Mouse (Mus musculus) ES-E14 (cell line): ENCODE data around the gene Tpbgl. TPM values are rescaled to one million over a fixed set of nuclear protein-coding genes. Genes with fewer than 3 reads are reported as not detected.

Experiments
- DNase-seq: peaks from one replicate; pipeline ENCODE4 v3.0.0-alpha.2; 2013; ENCODE audit warnings: low read depth, low spot score
- H3K27ac ChIP-seq: 2 replicates; pipeline ENCODE4 v1.5.1; 2012; ENCODE audit warnings: low read depth, mild to moderate bottlenecking, low read length, moderate library complexity, mixed read lengths; ENCODE audit not compliant: poor library complexity, insufficient read depth, severe bottlenecking
- H3K36me3 ChIP-seq: 2 replicates; pipeline ENCODE4 v1.6.1; 2012; ENCODE audit warnings: mild to moderate bottlenecking, low read length, moderate library complexity, mixed read lengths; ENCODE audit not compliant: control insufficient read depth, poor library complexity, insufficient read depth, severe bottlenecking
- H3K4me1 ChIP-seq, 2 experiments: fragments of 150-350 bp in 1 of 2; sonication (generic) in 1 of 2; 2 replicates each; pipeline ENCODE4 v1.6.1; 2012; ENCODE audit warnings: low read length in 2 of 2, mild to moderate bottlenecking in 1 of 2, mixed read lengths in 1 of 2; ENCODE audit not compliant: control insufficient read depth in 2 of 2, insufficient read depth in 2 of 2, poor library complexity in 1 of 2
- H3K4me3 ChIP-seq, 2 experiments: fragments of 150-350 bp in 1 of 2; sonication (generic) in 1 of 2; 2 replicates each; pipeline ENCODE4 v1.5.1; 2012; ENCODE audit warnings: low read length in 2 of 2, low read depth in 1 of 2, mild to moderate bottlenecking in 1 of 2, mixed read lengths in 1 of 2; ENCODE audit not compliant: insufficient read depth in 1 of 2, poor library complexity in 1 of 2, severe bottlenecking in 1 of 2
- H3K9ac ChIP-seq: 2 replicates; pipeline ENCODE4 v1.6.1; 2012; ENCODE audit warnings: low read depth, mild to moderate bottlenecking, low read length, mixed read lengths; ENCODE audit not compliant: poor library complexity, insufficient read depth, severe bottlenecking
- H3K9me3 ChIP-seq: fragments of 150-350 bp; sonication (generic); 2 replicates; pipeline ENCODE4 v1.6.1; 2012; ENCODE audit warnings: low read depth, mild to moderate bottlenecking, low read length; ENCODE audit not compliant: control insufficient read depth, insufficient read depth
- CHD2 ChIP-seq: IDR thresholded peaks from 2 replicates; pipeline ENCODE4 v1.6.1; 2014; ENCODE audit warnings: mild to moderate bottlenecking, low read depth, low read length, inconsistent platforms
- HCFC1 ChIP-seq: IDR thresholded peaks from 2 replicates; pipeline ENCODE4 v1.6.1; 2012; ENCODE audit warnings: low read length, inconsistent platforms, borderline replicate concordance; ENCODE audit not compliant: insufficient read depth
- MAFK ChIP-seq: IDR thresholded peaks from 2 replicates; pipeline ENCODE4 v1.6.1; 2014; ENCODE audit warnings: mild to moderate bottlenecking, low read depth, low read length, inconsistent platforms; ENCODE audit not compliant: insufficient read depth
- ZC3H11A ChIP-seq: IDR thresholded peaks from 2 replicates; pipeline ENCODE4 v1.6.1; 2012; ENCODE audit warnings: low read depth, mild to moderate bottlenecking, inconsistent platforms, low read length, borderline replicate concordance
- ZNF384 ChIP-seq: IDR thresholded peaks from 2 replicates; pipeline ENCODE4 v1.6.1; 2012; ENCODE audit warnings: low read depth, low read length, inconsistent platforms
- in situ Hi-C, 2 experiments: fragments of 600-800 bp; cut with MboI; formaldehyde crosslinking; loops; one replicate each; pipeline ENCODE4 v1.15.1; 2025; ENCODE audit warnings: low sequenced_read_pairs in 2 of 2, inconsistent platforms in 1 of 2; ENCODE audit not compliant: unreplicated experiment in 2 of 2
- total RNA-seq: library from RNA; depleted of rRNA; stranded (reverse); fragments of 300-350 nt; gene quantifications from 2 replicates; pipeline ENCODE4 v1.2.3, GENCODE M21; 2012

Tpbgl gene
- total RNA-seq, 1 experiment: 0.27 TPM

DNA sequence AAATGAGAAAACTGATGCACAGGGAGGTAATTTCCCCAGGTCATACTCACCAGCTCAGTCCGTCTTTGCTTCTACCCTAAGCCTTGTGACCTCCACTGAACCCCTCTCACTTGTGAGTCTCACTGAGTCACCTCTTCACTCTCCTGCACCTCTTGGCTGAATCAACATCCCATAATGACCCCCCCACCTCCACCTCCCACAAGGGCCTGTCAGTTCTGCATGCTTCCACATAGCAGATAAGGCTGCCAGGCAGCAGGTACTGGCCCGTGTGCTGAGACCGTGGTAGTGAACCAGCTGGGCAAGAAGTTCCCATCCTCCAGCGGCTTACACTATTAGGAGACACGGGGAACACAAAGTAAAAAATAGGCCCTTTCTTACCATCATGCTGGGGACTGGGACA is 36.3 kb downstream of the Tpbgl start:
- H3K27ac ChIP-seq: no peak overlapping the region

DNA sequence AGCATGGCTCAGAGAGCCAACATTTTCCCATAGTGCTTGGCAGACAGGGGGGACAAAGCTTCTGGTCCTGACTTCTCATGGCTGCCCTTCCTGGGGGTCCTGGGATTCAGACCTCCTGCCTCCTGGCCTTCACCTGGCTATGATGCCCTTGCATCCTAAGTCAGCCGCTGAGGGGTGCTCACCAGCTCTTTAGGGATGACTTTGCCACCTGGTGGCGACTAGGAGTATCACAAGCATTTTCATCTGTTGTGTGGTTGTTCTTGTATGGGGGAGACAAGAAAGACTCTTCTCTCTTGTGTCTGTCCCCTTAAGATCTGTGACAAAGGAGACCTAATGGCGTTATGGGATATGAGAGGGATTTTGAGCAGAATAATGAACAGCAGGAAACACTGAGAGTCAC is 36.8 kb downstream of the Tpbgl start:
- in situ Hi-C loops: loop anchor here in 1 of 2 experiments (5.0 kb wide), 1 partner anchor 93 kb away; no protein-coding TSS in a partner anchor
- no peaks in the 10 kb centered on the region for H3K4me1 ChIP-seq
- peak; percentile 36; the same call in 1 of the 2 replicates for TF ChIP-seq ZC3H11A
- TF ChIP-seq MAFK: no peak
- H3K27ac ChIP-seq: no peak overlapping the region
- DNase-seq: peak; percentile 40
- H3K9ac ChIP-seq: no peak overlapping the region
- no peak overlapping the region for H3K4me3 ChIP-seq
- no peaks in the 10 kb centered on the region; the same call in 1 of the 2 replicates for H3K36me3 ChIP-seq
- H3K9me3 ChIP-seq: no peaks in the 10 kb centered on the region

More for the DNA sequence above, 36.3 kb downstream of the Tpbgl start:
- H3K4me3 ChIP-seq: no peak overlapping the region
- no peaks in the 10 kb centered on the region for H3K4me1 ChIP-seq
- no peaks in the 10 kb centered on the region; the same call in 1 of the 2 replicates for H3K36me3 ChIP-seq
- H3K9ac ChIP-seq: no peak overlapping the region
- H3K9me3 ChIP-seq: no peaks in the 10 kb centered on the region
- in situ Hi-C loops: loop anchor here in 1 of 2 experiments (5.0 kb wide), 1 partner anchor 93 kb away; no protein-coding TSS in a partner anchor
- no peak for DNase-seq
- TF ChIP-seq CHD2 (no peak), MAFK (no peak)

DNA sequence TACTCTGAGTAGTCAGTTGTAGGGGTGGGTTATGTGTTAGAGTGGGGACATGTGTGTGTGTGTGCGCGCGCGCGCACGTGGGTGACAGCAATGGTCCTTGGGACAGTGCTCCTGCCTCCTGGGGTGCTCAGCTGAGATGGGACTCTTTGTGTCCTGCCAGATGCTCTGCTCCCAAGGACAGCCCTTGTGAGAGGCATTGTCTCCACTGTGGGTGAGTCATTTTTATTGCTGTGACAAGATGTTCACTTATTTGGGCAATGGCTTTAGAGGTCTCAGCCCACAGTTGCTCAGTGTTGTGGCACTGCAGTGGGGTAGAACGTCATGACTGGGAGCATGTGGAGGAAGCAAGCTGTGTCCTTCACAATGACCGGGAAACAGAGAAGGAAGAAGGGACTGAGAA is 40.9 kb downstream of the Tpbgl start:
- Histone ChIP-seq H3K36me3 (no peaks in the 10 kb centered on the region; the same call in 1 of the 2 replicates), H3K9ac (no peak overlapping the region), H3K4me3 (no peak overlapping the region), H3K9me3 (no peaks in the 10 kb centered on the region), H3K27ac (no peak overlapping the region), H3K4me1 (no peaks in the 10 kb centered on the region)
- DNase-seq: no peak
- in situ Hi-C loops: no loop called here
- no peak for TF ChIP-seq ZC3H11A
- TF ChIP-seq MAFK: no peak
- no peak for TF ChIP-seq ZNF384
- TF ChIP-seq HCFC1: no peak
- no peak for TF ChIP-seq CHD2

DNA sequence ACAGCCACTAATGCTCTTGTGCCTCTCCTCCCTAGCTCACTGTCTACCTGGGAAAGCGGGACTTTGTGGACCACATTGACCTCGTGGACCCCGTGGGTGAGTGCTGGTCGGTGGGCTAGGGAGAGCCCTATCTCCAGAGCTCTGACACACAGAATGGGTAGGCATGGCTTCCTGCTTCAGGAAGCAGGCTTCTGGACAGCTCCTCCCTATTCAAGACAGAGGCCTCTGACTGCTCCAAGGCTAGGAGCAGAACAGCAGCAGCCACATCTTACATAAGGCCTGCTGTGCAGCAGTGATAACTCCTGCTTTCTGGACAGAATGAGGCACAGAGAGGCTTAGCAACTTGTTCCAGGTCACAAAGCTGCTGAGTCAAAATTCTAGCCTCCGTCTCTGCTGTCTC is 43.3 kb downstream of the Tpbgl start:
- Histone ChIP-seq H3K4me3 (no peak overlapping the region), H3K9me3 (no peaks in the 10 kb centered on the region), H3K9ac (no peak overlapping the region), H3K27ac (no peak overlapping the region), H3K4me1 (no peaks in the 10 kb centered on the region; a peak in 1 of 4 replicates), H3K36me3 (no peaks in the 10 kb centered on the region)
- DNase-seq: no peak
- in situ Hi-C loops: no loop called here
- TF ChIP-seq MAFK (no peak), ZC3H11A (no peak), HCFC1 (no peak), ZNF384 (no peak), CHD2 (no peak)

GRCm38 (mm10) chr7:99582867-99583266 is 44.0 kb downstream of the Tpbgl start:
- Histone ChIP-seq H3K9ac (no peak overlapping the region), H3K27ac (no peak overlapping the region), H3K36me3 (no peaks in the 10 kb centered on the region), H3K4me3 (no peak overlapping the region), H3K9me3 (no peaks in the 10 kb centered on the region), H3K4me1 (no peaks in the 10 kb centered on the region; a peak in 1 of 4 replicates)
- DNase-seq: no peak
- no peak for TF ChIP-seq ZNF384
- TF ChIP-seq ZC3H11A: no peak
- TF ChIP-seq CHD2: no peak
- TF ChIP-seq HCFC1: no peak
- TF ChIP-seq MAFK: no peak
- in situ Hi-C loops: no loop called here
